Mouse (Mus musculus) embryonic fibroblast, embryonic 13.5 days (primary cell): ENCODE measurements around the gene St6galnac4. TPM values are rescaled to one million over a fixed set of nuclear protein-coding genes. Genes with fewer than 3 reads are reported as not detected.
A peak's percentile ranks its signal among the peaks of the same experiment; 100 is the strongest.

Experiments used
- H3K27ac ChIP-seq: 2 replicates; pipeline ENCODE4 v1.5.1; 2012; ENCODE audit warnings: low read length, control low read depth, inconsistent platforms; ENCODE audit not compliant: insufficient read depth
- H3K4me1 ChIP-seq: 2 replicates; pipeline ENCODE4 v1.6.1; 2011; ENCODE audit warnings: low read length; ENCODE audit not compliant: control insufficient read depth, insufficient read depth
- H3K4me3 ChIP-seq: 2 replicates; pipeline ENCODE4 v1.5.1; 2011; ENCODE audit warnings: mild to moderate bottlenecking, control low read depth, low read length; ENCODE audit not compliant: insufficient read depth
- CTCF ChIP-seq: IDR thresholded peaks from 2 replicates; pipeline ENCODE4 v1.5.1; 2011; ENCODE audit warnings: mild to moderate bottlenecking, control low read depth, low read length, moderate library complexity, borderline replicate concordance; ENCODE audit not compliant: insufficient read depth
- POLR2A ChIP-seq: IDR thresholded peaks from 2 replicates; pipeline ENCODE4 v1.6.1; 2011; ENCODE audit warnings: low read depth, mild to moderate bottlenecking, control low read depth, low read length, moderate library complexity
- polyA plus RNA-seq: library from polyadenylated mRNA; stranded (reverse); fragments of >200 nt; gene quantifications from 2 replicates; pipeline ENCODE4 v1.2.4, GENCODE M21; 2011; ENCODE audit warnings: low read depth; ENCODE audit not compliant: missing spikeins, insufficient read length

Gene St6galnac4
- polyA plus RNA-seq, 1 experiment = 20.4 TPM

DNA sequence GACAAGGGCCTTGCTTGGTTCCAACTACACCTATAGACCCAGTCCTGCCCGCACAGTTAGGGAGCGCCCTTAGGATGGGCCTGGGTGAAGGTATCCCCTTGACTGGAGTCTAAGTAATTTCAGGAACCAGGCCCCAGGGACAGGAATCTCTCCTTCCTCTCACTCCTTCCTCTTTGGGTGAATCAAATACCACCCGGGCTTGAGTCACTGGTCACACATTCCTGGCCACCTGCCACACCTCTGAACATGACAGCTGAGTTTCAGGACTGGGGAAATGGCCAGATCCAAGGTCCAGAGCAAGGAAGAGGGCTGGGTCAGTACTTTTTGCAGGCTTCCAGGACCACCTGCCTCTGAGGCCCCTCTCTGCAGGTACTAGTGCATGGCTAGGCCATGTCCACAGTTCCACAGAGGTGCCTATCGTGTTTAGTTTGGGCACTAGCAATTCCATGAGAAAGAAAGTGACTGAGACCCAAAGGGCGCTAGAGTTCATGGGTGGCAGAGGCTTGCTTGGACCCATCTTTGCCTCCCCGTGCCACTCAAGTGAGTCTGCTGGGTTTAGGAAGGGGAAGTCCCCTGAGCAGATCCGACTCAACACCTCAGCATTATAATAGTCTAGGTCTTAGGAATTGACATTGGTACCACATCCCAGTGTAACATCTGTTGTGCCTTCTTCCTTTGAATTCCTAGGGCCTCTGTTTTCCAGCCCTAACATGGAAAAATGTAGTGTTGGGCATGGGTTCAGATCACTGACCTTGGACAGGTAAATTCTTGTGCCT lies 38.7 kb upstream of the St6galnac4 start:
- Histone ChIP-seq H3K27ac (no peak overlapping the region), H3K4me1 (peaks cover 15% of the 10 kb centered on the region), H3K4me3 (no peak overlapping the region)
- TF ChIP-seq POLR2A (no peak), CTCF (no peak)

GRCm38 (mm10) chr2:32549171-32549570 lies 37.7 kb upstream of the St6galnac4 start:
- Histone ChIP-seq H3K4me1 (peaks cover 15% of the 10 kb centered on the region), H3K27ac (peak overlapping the region; percentile 10; the same call in 1 of the 2 replicates), H3K4me3 (no peak overlapping the region)
- no peak for TF ChIP-seq CTCF
- no peak for TF ChIP-seq POLR2A

DNA sequence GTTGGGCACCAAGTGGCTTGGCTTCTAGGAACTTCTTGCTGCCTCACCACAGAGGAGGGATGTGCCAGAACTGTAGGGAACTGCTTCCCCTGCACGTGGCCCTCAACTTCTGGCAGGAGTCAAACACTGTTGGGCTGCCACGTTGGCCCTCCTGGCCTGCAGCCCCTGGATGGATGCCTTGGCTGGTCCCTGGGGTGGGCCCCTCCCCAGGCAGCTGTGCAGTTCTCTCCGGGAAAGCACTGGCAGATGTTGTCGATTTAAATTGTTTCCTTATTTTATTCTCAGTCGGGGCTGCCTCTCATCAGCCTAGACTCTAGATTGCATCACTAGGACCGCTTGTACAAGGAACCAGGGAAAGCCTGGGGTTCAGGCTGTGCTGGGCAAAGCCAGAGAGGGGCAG lies 37.1 kb upstream of the St6galnac4 start:
- no peak overlapping the region for H3K4me3 ChIP-seq
- peaks cover 15% of the 10 kb centered on the region for H3K4me1 ChIP-seq
- TF ChIP-seq POLR2A (no peak), CTCF (no peak)
- H3K27ac ChIP-seq = peak overlapping the region; percentile 15; the same call in 1 of the 2 replicates

DNA sequence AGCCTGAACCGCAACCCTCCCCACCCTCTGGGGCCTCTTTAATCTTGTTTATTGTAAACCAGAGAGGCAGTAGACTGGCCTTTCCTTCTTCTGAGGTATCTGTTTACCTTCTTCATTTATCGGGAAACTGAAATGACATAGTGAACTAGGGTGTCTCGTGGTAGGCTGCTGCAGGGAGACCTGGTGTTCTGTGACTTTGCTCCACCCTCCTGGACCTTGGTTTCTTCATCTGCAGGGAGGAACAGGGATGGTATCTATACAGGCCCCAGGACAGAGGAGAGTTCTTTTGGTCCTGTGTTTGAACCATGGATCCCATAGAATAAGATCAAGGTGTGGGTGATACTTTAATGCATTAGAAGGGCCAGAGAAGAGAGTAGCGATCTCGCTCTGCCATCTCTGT lies 35.7 kb upstream of the St6galnac4 start:
- Histone ChIP-seq H3K4me1 (peaks cover 15% of the 10 kb centered on the region), H3K4me3 (no peak overlapping the region), H3K27ac (no peak overlapping the region)
- no peak for TF ChIP-seq POLR2A
- TF ChIP-seq CTCF = no peak

DNA sequence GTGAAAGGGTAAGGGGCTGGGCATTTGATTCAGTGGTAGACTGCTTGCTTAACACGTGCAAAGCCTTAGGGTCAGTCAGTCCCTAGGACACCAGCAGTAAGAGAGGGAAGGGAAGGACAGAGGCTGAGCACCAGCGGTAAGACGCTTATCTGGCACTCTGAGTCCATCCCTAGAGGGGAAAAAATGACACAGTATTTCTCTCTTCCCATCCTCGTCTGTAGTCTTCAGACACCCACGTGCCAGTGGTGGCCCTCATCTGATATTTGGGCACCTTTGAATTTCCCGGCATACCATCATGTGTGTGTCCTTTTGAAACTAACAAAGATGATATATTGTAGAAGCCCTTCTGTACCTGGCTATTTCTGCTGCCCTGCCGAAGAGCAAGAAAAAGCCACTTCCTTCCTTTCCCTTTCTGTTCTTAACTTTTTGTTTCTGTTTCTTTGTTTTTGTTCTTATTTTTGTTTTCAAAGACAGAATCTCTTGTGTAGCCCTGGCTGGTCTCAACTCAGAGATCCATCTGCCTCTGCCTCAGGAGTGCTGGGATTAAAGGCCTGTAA lies 33.2 kb upstream of the St6galnac4 start:
- H3K4me1 ChIP-seq = peaks cover 5% of the 10 kb centered on the region
- no peak overlapping the region for H3K27ac ChIP-seq
- TF ChIP-seq POLR2A = no peak
- TF ChIP-seq CTCF = no peak
- H3K4me3 ChIP-seq = no peak overlapping the region

- H3K4me1 ChIP-seq = no peaks in the 10 kb centered on the region
- no peak overlapping the region for H3K27ac ChIP-seq
- TF ChIP-seq POLR2A = no peak
- no peak for TF ChIP-seq CTCF
- no peak overlapping the region for H3K4me3 ChIP-seq
These were observed 31.4 kb upstream of the St6galnac4 start for GRCm38 (mm10) chr2:32555484-32555883.

GRCm38 (mm10) chr2:32556019-32556418 lies 30.9 kb upstream of the St6galnac4 start:
- no peak overlapping the region for H3K4me3 ChIP-seq
- TF ChIP-seq POLR2A (no peak), CTCF (no peak)
- H3K4me1 ChIP-seq = no peaks in the 10 kb centered on the region
- no peak overlapping the region for H3K27ac ChIP-seq

GRCm38 (mm10) chr2:32559570-32559969 lies 27.3 kb upstream of the St6galnac4 start:
- Histone ChIP-seq H3K27ac (no peak overlapping the region), H3K4me1 (no peaks in the 10 kb centered on the region), H3K4me3 (no peak overlapping the region)
- TF ChIP-seq CTCF (no peak), POLR2A (no peak)

DNA sequence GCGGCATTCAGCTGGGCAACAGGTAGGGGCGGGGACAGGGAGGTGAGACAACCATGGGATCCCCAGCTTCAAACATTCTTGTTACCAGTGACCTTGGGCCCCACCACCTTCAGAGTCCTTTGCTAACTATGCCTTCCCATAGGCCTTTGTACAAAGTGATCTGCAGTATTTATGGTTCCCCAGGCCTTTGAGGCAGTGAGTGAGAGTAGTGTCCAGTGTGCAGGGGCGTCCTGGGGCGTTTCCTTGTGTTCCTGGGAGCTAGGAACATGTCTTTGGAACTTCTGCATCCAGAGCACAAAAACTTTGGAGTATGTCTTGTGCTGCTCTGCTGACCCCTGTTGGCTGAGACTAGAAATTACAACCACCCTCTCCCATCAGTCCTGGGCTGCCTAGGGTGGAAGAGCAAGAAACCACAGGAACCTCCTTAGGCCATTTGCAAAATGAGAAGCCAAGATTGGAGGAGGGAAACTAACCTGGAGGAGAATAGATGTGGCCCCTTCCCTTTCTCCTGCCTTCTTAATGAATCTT lies 20.3 kb upstream of the St6galnac4 start:
- Histone ChIP-seq H3K27ac (no peak overlapping the region), H3K4me1 (no peaks in the 10 kb centered on the region), H3K4me3 (no peak overlapping the region)
- TF ChIP-seq POLR2A = no peak
- TF ChIP-seq CTCF = peak; percentile 55; the same call in 1 of the 2 replicates

DNA sequence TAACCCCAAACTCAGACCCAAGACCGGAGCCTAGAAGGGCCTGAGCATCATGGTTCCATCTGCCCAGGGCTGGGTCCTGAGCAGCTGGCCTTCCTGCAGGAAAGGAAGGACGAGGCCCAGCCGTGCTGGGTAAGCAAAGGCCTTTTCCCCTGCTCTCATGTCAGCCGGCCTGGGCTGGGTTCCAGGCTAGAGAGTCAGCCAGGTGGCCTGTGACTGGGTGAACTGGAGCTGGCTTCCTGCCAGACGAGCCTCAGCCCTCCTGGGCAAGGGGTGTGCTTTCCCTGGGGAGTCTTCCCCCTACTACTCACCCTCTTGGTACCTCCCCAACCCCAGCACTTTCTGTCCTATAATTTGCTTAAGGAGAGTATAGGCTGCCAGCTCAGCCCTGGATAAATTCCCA lies 18.7 kb upstream of the St6galnac4 start:
- Histone ChIP-seq H3K4me1 (no peaks in the 10 kb centered on the region), H3K4me3 (no peak overlapping the region), H3K27ac (no peak overlapping the region)
- TF ChIP-seq CTCF (no peak), POLR2A (no peak)
